Mouse (Mus musculus) liver, adult 10 weeks (tissue): ENCODE data around the gene Foxo3. TPM values are rescaled to one million over a fixed set of nuclear protein-coding genes. Genes with fewer than 3 reads are reported as not detected.

Source experiments
- polyA plus RNA-seq: library from polyadenylated mRNA; stranded (reverse); fragments of 350-450 nt; fragmentation: Illumina TruSeq; extraction: RNeasy Lipid Tissue Mini Kit (QIAGEN cat#74804); gene quantifications from one replicate; pipeline ENCODE4 v1.2.3, GENCODE M21; 2014; ENCODE audit warnings: low read depth, low replicate concordance

Foxo3 gene
- polyA plus RNA-seq: 9.9 TPM

DNA sequence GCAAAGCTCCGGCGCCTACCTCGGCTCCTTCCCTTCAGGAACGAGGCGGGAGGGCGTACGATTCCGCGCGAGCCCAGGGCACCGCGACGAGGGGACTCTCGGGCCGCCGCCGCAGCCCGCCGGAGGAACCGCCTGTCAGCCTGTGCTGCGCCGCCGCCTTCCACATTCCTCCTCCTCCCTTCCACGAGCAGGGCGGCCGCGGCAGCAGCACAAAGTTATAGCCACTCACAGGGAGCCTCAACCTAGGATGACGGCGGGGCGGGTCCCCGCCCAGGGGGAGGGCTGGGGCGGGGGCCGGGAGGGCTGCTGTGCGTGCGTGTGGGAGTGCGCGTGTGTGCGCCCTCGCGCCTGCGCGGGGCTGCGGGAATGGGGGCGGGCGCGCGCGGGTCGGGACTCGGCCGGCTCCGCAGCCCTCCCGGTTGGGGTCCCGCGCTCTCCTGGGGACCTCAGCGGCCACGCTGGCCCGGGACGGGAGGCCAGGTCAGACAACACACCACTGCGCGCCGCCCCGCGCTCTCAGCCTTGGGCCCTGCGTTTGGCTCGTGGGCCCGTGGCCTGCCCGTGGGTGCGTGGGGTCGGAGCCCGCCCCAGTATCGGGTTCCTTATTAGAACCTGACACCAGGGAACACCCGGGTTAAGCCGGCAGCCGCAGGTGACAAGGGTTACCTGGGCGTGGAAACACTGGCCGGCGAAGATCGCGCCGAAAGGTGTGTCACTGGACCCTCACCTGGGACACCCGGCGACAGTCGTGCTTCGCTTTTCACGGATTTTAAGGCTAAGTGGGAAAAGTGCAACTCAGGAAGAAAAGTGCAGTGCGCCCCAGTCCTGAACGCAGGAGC lies at the start of gene Foxo3:
Gene Foxo3 (minus strand): TSS at position 249 of the 839 bp plus-strand sequence.

Other genes starting within 250 kb of the Foxo3 start
- gene Afg1l, start 201.8 kb upstream of the Foxo3 start, polyA plus RNA-seq: 5.7 TPM
- 85.3 TPM for gene Snx3, start 225.3 kb upstream of the Foxo3 start, polyA plus RNA-seq